Mouse (Mus musculus) urinary bladder, adult 2 months (tissue): ENCODE results near the gene Vwce. TPM values are rescaled to one million over a fixed set of nuclear protein-coding genes. Genes with fewer than 3 reads are reported as not detected.

Experiments used
- DNase-seq: peaks from one replicate; pipeline ENCODE4 v3.0.0; 2022; ENCODE audit warnings: low spot score
- polyA plus RNA-seq: library from polyadenylated mRNA; depleted of rRNA; stranded (reverse); fragments of >200 nt; gene quantifications from 2 replicates; pipeline ENCODE4 v1.2.3, GENCODE M21; 2012

The Vwce gene
- polyA plus RNA-seq, 1 experiment, result 0.07 TPM

DNA sequence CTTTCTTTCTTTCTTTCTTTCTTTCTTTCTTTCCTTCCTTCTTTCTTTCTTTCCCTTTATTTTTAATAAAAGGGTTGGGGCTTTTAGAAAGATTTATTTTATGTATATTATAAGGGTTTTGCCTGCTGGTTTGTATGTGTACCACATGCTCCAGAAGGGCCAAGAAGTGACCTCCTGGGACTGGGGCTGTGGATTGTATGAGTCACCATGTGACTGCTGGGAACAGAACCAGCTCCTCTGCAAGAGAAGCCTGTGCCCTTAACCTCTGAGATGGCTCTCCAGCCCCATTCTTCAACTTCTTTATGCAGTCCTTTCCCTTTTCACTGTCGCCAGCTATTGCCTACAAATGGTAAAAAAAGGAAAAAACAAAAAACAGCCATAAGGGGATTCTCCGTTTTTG lies 11.6 kb downstream of the Vwce start:
- DNase-seq, result no peak

DNA sequence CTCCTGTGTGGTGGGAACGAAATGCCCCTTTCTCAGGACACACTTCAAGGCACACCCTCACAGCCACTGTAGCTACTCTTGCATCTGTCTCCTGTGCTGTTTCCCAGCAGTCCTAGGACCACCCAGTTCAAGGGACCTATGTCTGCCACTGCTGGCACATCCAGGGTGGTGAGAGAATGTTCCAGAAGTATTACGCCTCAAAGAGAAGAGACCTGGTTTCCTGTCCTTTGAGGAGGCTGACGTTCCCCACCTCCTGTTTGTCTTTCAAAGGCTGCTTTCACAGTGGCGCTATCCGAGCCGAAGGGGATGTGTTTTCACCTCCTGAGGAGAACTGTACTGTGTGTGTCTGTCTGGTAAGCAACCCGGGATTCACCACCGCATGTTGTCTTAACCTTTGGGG lies 14.1 kb downstream of the Vwce start:
- DNase-seq, result no peak

GRCm38 (mm10) chr19:10656058-10656457 lies 22.0 kb downstream of the Vwce start:
- no peak for DNase-seq

- DNase-seq, result no peak
These were observed 23.7 kb downstream of the Vwce start for GRCm38 (mm10) chr19:10657742-10658141.

- DNase-seq, result no peak
These were observed 24.4 kb downstream of the Vwce start for GRCm38 (mm10) chr19:10658406-10658805.

GRCm38 (mm10) chr19:10661373-10661772 lies 27.4 kb downstream of the Vwce start:
- DNase-seq, result no peak

- no peak for DNase-seq
These were observed 27.9 kb downstream of the Vwce start for GRCm38 (mm10) chr19:10661919-10662318.

DNA sequence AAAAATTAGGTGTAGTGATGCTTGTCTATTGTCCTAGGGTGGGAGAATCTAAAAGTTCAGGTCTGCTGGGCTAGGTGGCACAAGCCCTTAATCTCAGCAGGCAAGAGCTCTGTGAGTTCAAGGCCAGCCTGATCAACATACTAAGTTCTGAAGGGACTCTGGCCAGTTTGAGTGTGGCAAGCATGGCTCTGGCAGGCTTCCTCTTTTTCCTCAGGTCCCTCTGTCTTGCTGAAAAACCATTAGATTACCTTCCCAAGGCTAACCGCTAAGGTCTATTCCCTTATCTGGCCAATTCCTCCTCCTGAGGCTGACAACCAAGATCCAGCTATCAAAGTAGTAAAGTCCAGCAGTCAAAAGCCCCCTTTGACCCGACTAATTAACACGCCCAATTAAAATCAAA lies 28.7 kb downstream of the Vwce start:
- no peak for DNase-seq

DNA sequence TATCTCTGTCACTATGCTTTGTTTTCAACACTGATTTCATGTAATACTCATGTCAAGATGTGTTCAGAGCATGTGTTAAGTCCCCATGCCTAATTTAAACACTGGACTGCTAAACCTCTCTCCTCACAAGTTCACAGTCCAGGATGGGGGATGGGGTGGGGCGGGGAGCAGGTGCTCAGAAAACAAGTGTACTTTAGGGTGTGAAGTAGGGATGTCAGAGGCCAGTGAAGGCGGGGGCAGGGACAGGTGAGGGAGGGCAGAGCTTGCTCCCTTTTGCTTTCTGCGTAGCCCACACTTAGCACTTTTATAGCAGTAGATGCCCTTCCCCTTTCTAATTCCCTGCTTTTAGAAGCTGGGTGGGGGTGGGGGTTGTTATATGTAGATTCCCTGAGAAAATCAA lies 31.1 kb downstream of the Vwce start:
- DNase-seq, result no peak

DNA sequence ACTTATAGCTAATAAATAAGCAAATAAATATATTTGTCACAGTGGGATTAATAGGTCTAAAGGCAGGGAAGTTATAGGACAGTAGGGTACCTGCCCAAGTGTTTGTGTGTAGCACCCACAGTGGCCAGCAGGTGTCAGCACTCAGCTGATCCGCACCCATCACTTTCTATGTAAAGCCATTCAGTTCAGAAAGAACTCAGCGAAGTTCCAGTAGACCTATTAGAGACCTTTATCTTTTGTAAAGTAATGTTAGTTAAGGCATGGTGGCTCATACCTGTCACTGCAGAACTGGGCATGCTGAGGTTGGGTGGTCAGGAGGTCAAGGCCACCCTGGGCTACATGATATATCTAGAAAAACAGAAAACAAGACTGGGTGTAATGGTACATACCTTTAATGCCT lies 31.5 kb downstream of the Vwce start:
- DNase-seq, result no peak

DNA sequence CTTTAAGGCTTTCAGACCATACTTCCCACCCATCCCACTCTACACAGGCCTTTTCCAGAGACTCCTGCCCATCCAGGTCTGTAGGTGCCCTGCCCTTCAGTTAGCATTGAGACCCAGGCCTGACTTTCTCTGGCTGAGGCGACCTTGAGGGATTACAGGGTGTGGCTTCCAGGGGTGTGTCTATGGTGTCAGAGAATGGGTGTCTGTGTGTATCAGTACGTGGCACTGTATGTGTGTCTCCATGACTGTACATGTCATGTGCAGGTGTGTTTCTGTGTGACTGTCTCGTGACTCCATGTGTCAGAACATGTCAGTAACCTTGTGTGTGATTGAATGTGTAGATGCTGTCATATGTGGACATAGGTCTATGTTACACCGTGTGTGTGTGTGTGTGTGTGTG lies 37.3 kb downstream of the Vwce start:
- DNase-seq, result no peak

DNA sequence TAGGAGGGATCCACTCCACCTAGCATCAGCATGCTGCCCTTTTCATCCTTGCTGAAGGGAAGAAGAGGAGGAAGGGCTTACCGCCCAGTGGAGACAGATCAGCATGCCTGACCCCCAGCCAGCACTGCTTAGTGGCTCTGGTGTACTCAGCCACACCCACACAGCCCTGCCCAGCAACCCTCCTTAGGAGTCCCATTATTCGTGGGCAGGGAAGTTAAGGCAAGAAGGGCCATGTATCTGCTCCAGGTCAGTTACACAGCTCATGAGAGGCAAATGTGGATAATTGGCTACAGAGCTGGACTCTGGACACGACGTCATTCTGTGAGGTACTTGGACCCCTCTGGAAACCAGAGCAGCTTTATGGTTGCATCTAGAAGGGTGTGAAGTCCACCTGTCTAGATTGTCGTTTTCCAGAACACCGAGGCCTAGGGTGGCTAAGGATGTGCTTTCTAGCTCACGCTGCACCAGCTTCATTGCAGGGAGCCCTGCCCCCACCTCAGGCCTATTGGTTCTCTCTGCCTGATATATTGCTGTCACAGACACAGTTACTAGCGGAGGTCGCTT lies 37.9 kb downstream of the Vwce start:
- no peak for DNase-seq

DNA sequence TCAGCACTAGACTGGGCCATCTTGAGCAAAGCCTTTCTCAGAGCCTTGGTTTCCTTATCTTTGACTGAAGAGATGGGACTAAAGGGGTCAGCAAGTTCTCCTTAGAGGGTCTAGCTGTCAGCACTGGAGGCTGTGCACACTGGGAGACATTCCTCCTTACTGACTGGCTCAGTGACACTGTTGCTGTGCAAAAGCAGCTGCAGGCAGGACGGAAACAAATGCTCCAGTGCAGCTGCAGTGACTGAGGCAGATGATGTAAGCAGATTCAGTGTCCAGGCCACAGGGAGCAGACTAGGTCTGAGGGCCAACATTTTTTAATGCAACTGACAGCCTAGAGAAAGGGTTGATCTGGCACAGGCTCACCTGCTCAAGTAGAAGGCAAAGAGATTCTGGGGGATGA lies 39.3 kb downstream of the Vwce start:
- DNase-seq, result no peak

- DNase-seq, result no peak
These were observed 42.6 kb downstream of the Vwce start for GRCm38 (mm10) chr19:10676656-10677055.

DNA sequence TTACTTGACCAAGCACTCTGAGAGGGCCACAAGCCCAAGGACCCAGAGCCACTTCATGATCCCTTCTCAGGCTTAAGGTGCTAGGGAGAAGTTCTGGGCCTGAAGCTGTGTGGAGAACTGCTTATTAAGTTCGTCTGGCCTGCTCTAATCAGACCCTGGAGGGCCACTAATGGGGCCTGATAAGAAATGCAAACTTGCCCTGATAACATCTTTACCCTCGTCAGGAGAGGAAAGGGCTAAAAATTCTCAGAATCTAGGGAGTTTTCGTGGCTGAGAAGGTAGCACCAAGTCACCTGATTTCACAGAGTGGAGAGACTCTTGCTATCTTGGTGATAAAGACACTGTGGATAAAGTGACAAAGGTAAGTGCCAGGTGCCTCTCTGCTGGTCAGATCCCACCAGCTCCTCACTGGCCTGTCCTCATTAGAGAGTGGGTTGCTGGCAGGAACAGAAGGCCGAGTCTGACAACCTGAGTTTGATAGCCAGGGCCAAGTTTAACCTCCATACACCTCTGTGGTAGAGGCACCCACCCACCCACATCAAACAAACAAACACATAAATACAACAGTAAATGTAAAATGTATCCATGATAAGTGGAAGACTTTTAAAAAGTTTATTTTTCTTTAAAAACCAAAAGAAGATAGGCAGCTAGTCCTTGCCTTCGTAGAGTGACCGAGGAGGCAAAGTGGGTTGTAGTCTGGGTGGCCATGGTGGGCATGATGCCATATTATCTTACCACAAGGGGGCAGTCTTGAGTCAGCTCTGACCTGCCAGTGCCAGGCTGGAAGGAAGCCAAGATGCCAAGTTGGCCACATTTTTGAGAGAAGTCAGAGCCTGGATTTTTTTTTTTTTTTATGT lies 44.1 kb downstream of the Vwce start, which contains the start of gene Pga5:
Gene Pga5 (minus strand): TSS at position 157 of the 857 bp plus-strand sequence.
- DNase-seq, result peak; percentile 58

GRCm38 (mm10) chr19:10678772-10679067 lies 44.7 kb downstream of the Vwce start:
- DNase-seq, result no peak

DNA sequence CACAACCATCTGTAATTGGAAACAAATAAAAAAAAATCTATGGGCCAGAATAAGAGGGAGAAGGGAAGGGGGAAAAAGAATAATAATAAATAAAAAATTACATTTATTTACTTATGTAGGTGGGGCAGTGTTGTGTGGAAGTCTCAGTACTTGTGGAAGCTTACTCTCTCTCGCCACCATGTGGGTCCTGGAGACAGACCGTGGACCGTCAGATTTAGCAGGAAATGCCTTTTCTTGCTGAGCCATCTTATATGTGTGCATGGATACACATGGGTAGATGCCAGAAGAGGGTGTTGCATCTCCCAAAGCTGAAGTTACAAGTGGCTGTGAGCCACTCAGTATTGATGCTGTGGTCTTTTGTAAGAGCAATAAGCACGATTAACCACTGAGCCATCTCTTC lies 47.6 kb downstream of the Vwce start:
- DNase-seq, result no peak

DNA sequence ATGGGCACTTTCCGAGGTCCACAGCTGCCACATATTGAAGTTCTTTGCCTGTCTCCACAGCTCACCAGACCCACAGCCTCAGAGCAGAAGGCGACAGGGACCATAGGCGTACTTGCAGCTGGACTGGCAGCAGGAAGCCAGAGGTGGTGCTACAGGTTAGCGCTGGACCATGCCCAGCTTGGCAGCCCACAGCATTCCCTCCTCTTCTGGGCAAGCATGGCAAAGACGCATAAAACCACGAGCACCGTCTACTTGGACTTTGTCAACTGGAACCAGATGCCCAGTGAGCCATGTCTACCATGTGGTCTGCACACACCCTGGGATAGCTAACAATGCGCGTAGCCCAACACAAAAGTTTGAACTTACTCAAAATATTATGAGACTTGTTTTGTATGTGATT lies 51.1 kb downstream of the Vwce start:
- no peak for DNase-seq

DNA sequence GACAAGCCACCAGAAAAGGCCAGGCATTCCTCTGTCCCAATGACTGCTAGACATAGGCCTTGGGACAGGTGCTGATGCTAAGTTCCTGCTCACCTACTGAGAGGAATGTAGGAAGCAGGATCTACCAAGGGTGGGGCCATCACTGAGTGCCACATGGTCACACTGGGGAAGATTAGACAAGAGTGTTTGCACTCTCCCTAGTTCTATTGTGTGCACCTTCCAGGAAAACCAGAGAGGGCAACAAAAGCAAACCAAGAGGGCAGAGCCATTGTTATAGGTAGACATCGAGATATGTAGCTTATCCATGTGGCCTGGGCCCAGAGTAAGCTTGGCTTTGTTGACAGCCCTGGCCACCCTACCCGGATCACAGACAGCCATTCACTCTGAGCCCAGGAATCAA lies 51.7 kb downstream of the Vwce start:
- no peak for DNase-seq

DNA sequence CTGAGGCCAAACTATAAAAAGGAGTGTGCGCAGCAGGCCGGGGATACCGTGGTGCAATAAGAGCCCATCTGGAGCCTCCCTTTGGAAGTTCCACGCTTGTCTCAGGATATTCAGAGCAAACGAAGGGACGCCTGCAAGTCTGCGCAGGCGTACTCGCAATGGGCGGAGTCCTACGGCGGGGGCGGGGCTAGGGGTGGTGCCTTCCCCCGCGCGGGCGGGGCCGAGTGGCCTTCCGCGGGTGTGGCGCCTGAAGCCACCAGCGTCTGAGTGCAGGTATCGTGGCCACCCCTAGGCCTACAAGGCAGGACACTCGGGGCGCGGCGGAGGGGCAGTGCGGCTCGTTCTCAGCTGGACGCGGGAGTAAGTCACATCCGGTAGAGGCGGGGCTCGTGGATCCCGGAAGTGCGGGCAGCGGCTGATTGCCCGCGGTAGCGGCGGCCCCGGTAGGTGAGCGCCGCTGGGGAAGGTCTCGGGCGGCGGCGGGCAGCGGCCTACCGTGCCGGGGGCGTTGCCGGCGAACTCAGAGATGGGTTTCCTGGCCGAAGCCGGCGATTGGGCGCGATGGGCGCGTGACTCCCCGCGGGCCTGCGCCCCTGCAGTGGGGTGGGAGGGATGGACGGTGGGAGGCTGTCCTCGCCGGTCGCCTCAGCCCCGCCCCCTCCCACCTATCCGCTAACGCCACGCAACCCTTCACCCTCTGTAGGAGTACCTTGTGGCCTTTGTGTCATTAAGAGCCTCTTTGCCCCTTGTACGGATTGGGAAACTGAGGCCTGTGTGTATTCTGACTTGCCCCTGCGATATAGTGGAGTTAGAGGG lies 54.7 kb downstream of the Vwce start, which contains the start of gene Vps37c:
Gene Vps37c (plus strand): TSS at position 199 of the 816 bp plus-strand sequence.
- DNase-seq, result peak; percentile 95

DNA sequence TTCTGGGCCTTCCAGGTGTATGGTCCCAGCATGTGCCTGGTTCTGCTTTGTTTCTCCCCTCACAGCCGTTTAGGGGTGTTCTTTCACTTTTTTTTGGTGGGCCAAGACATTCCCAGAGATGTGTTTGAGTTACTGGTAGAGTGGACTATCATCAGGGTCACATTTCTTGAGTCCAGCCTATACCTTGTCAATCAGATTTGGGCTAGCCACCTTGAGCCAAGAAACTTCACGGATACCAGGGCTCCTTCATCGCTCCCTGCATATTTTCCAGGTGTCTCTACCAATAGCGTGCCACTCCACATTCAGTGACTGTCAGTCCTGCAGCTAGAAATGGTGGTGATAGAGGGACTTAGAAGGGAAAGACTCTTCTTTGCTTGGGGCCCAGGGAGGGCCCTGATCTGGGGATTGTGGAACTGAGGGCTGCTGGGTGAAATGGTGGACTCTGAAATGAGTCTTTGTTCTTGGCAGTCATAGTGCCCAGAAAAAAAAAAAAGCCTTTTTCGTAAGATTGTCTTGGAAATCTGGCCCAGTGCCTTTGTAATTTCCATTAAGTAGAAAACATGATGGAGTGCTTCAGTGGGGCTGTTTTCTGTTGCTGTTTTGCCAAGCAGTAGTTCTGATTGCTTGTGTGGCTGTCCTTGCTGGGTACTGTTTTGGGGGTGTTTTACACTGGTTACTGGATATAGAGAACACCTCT lies 55.6 kb downstream of the Vwce start:
- no peak for DNase-seq

DNA sequence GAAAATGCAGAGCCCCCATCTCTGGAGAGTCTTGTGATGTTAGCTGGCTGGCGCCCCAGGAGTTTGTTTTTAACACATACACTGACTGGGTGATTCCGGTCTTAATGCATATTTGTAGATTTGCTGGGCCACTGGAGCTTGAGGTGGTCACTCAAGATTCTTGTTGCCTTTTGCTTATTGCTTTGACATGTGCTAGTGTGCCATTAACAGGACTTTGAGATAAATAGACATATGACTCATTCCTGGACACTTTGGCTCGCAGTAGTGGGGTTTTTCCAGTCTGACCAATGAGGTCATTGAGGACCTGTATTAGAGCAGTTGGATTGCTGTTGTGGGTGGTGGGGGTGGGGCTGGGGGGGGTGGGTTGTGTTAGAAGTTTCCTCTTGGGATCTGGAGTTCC lies 56.3 kb downstream of the Vwce start:
- no peak for DNase-seq
